Mouse (Mus musculus) E14TG2a.4 (cell line): ENCODE results near the gene Pak3.

Experiments used
- CTCF ChIP-seq: conservative IDR thresholded peaks from 2 replicates; pipeline ENCODE4 v1.5.1; 2014; ENCODE audit warnings: low read length
- POU5F1 ChIP-seq: IDR thresholded peaks from 2 replicates; pipeline ENCODE4 v1.6.1; 2014; ENCODE audit warnings: low read length, borderline replicate concordance

DNA sequence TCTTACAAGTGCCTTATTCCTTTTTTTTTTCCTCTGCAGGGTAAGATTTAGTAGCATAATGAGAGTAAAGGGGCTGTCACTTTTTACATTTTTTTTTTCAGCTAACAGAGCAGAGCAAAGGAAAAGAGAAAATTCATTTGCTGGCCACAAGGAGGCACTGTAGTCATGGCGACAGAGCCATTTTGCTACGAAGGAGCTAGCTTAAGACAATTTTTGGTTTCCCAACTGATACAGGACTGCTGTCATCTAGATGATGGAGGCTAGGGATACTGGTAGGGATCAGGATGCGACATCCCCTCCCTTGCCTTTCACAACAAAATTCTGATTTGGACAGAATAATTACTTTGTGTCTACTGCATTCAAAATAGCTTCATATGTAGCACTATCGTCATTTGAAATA, 217.6 kb downstream of the Pak3 start:
- TF ChIP-seq POU5F1 (no peak), CTCF (peak; percentile 62)
